Mouse (Mus musculus) limb, embryonic 13.5 days (tissue): ENCODE measurements around the gene Pde4d. TPM values are rescaled to one million over a fixed set of nuclear protein-coding genes. Genes with fewer than 3 reads are reported as not detected.

Source experiments
- ATAC-seq: fragments of 200-750 bp; cut with Nextera tagmentation; 2 replicates; pipeline ENCODE4 v1.8.0; 2017; ENCODE audit warnings: low read depth, moderate number of reproducible peaks, moderate TSS enrichment; ENCODE audit not compliant: low FRiP score
- H3K27ac ChIP-seq: fragments of 300-500 bp; sonication (generic); 2 replicates; pipeline ENCODE4 v1.5.1; 2015; ENCODE audit warnings: inconsistent platforms, mild to moderate bottlenecking, moderate library complexity
- H3K27me3 ChIP-seq: fragments of 300-500 bp; sonication (generic); 2 replicates; pipeline ENCODE4 v1.6.1; 2015; ENCODE audit warnings: mild to moderate bottlenecking, inconsistent platforms
- H3K36me3 ChIP-seq: fragments of 300-500 bp; sonication (generic); 2 replicates; pipeline ENCODE4 v1.6.1; 2015; ENCODE audit warnings: inconsistent platforms, mild to moderate bottlenecking, moderate library complexity
- H3K4me1 ChIP-seq: fragments of 300-500 bp; sonication (generic); 2 replicates; pipeline ENCODE4 v1.6.1; 2015; ENCODE audit warnings: inconsistent platforms
- H3K4me2 ChIP-seq: fragments of 300-500 bp; sonication (generic); replicated peaks from 2 replicates; pipeline ENCODE4 v1.6.1; 2015; ENCODE audit warnings: inconsistent platforms, mild to moderate bottlenecking, moderate library complexity
- H3K4me3 ChIP-seq: fragments of 300-500 bp; sonication (generic); 2 replicates; pipeline ENCODE4 v1.5.1; 2015; ENCODE audit warnings: moderate library complexity, mild to moderate bottlenecking, inconsistent platforms
- H3K9ac ChIP-seq: fragments of 300-500 bp; sonication (generic); 2 replicates; pipeline ENCODE4 v1.6.1; 2015; ENCODE audit warnings: mild to moderate bottlenecking, inconsistent platforms
- H3K9me3 ChIP-seq: fragments of 300-500 bp; sonication (generic); 2 replicates; pipeline ENCODE4 v1.6.1; 2016; ENCODE audit warnings: inconsistent platforms
- WGBS: fragments of 180-500 bp; shearing (Covaris S2); methylation state at CpG from one replicate; pipeline ENCODE4 v1.1.7; 2015; 5-methylcytosine and 5-hydroxymethylcytosine counted together
- polyA plus RNA-seq: library from polyadenylated mRNA; unstranded; fragments of >200 nt; fragmentation: Nextera tagmentation; extraction: Ambion mirVana; gene quantifications from 2 replicates; pipeline ENCODE4 v1.2.1, GENCODE M21; 2015

The Pde4d gene
- polyA plus RNA-seq, 1 experiment from 2014 or later: 22.3 TPM

GRCm38 (mm10) chr13:108860737-108861136, 411.0 kb downstream of the Pde4d start:
- H3K9ac ChIP-seq: no peak overlapping the region
- H3K27ac ChIP-seq: no peak overlapping the region
- no peaks in the 10 kb centered on the region for H3K36me3 ChIP-seq
- ATAC-seq: no peak
- H3K4me2 ChIP-seq: no peak overlapping the region
- H3K27me3 ChIP-seq: no peaks in the 10 kb centered on the region
- WGBS: 75% methylated on average over 7 of the region's 7 CpGs
- H3K4me1 ChIP-seq: no peaks in the 10 kb centered on the region
- H3K9me3 ChIP-seq: no peaks in the 10 kb centered on the region
- H3K4me3 ChIP-seq: no peak overlapping the region

- no peak overlapping the region for H3K4me2 ChIP-seq
- no peaks in the 10 kb centered on the region for H3K36me3 ChIP-seq
- WGBS: 90% methylated on average over 7 of the region's 7 CpGs
- H3K4me3 ChIP-seq: no peak overlapping the region
- no peaks in the 10 kb centered on the region for H3K4me1 ChIP-seq
- no peak for ATAC-seq
- no peaks in the 10 kb centered on the region for H3K9me3 ChIP-seq
- H3K27ac ChIP-seq: no peak overlapping the region
- no peak overlapping the region for H3K9ac ChIP-seq
- no peaks in the 10 kb centered on the region for H3K27me3 ChIP-seq
Measured at GRCm38 (mm10) chr13:108861707-108862106, 412.0 kb downstream of the Pde4d start.

- H3K4me1 ChIP-seq: no peaks in the 10 kb centered on the region
- H3K27ac ChIP-seq: no peak overlapping the region
- no peak for ATAC-seq
- 77% methylated on average over 5 of the region's 5 CpGs for WGBS
- H3K4me3 ChIP-seq: no peak overlapping the region
- no peak overlapping the region for H3K9ac ChIP-seq
- H3K4me2 ChIP-seq: no peak overlapping the region
- no peaks in the 10 kb centered on the region for H3K9me3 ChIP-seq
- no peaks in the 10 kb centered on the region for H3K36me3 ChIP-seq
- no peaks in the 10 kb centered on the region for H3K27me3 ChIP-seq
Measured at GRCm38 (mm10) chr13:108862173-108862572, 412.4 kb downstream of the Pde4d start.

GRCm38 (mm10) chr13:108900160-108900559, 450.4 kb downstream of the Pde4d start:
- H3K9ac ChIP-seq: no peak overlapping the region
- H3K4me3 ChIP-seq: no peak overlapping the region
- no peaks in the 10 kb centered on the region for H3K27me3 ChIP-seq
- H3K36me3 ChIP-seq: no peaks in the 10 kb centered on the region
- no peaks in the 10 kb centered on the region for H3K4me1 ChIP-seq
- WGBS: 88% methylated on average over 5 of the region's 5 CpGs
- H3K9me3 ChIP-seq: no peaks in the 10 kb centered on the region
- H3K27ac ChIP-seq: no peak overlapping the region
- H3K4me2 ChIP-seq: no peak overlapping the region
- no peak for ATAC-seq

- Histone ChIP-seq H3K4me2 (no peak overlapping the region), H3K4me1 (no peaks in the 10 kb centered on the region), H3K36me3 (no peaks in the 10 kb centered on the region), H3K4me3 (no peak overlapping the region), H3K27me3 (no peaks in the 10 kb centered on the region), H3K27ac (no peak overlapping the region), H3K9ac (no peak overlapping the region), H3K9me3 (no peaks in the 10 kb centered on the region)
- ATAC-seq: no peak
- WGBS: 47% methylated on average over 2 of the region's 2 CpGs
Measured at GRCm38 (mm10) chr13:108905121-108905520, 455.4 kb downstream of the Pde4d start.

GRCm38 (mm10) chr13:108909193-108909592, 459.4 kb downstream of the Pde4d start:
- Histone ChIP-seq H3K9me3 (no peaks in the 10 kb centered on the region), H3K27ac (no peak overlapping the region), H3K4me1 (no peaks in the 10 kb centered on the region), H3K4me3 (no peak overlapping the region), H3K36me3 (no peaks in the 10 kb centered on the region), H3K27me3 (no peaks in the 10 kb centered on the region), H3K4me2 (no peak overlapping the region), H3K9ac (no peak overlapping the region)
- 90% methylated on average over 2 of the region's 2 CpGs for WGBS
- ATAC-seq: no peak

- Histone ChIP-seq H3K4me1 (peaks cover 2% of the 10 kb centered on the region; the same call in 1 of the 2 replicates), H3K9ac (no peak overlapping the region), H3K4me3 (no peak overlapping the region), H3K36me3 (no peaks in the 10 kb centered on the region), H3K27me3 (no peaks in the 10 kb centered on the region), H3K4me2 (no peak overlapping the region), H3K9me3 (no peaks in the 10 kb centered on the region), H3K27ac (no peak overlapping the region)
- WGBS: 57% methylated on average over 3 of the region's 3 CpGs
- no peak for ATAC-seq
Measured at GRCm38 (mm10) chr13:108914626-108915025, 464.9 kb downstream of the Pde4d start.

GRCm38 (mm10) chr13:108921146-108921545, 471.4 kb downstream of the Pde4d start:
- Histone ChIP-seq H3K9me3 (no peaks in the 10 kb centered on the region), H3K36me3 (no peaks in the 10 kb centered on the region), H3K27me3 (no peaks in the 10 kb centered on the region), H3K4me1 (no peaks in the 10 kb centered on the region), H3K4me2 (no peak overlapping the region), H3K27ac (no peak overlapping the region), H3K9ac (no peak overlapping the region), H3K4me3 (no peak overlapping the region)
- WGBS: 69% methylated on average over 4 of the region's 4 CpGs
- ATAC-seq: no peak

- Histone ChIP-seq H3K27me3 (no peaks in the 10 kb centered on the region), H3K4me1 (no peaks in the 10 kb centered on the region), H3K27ac (no peak overlapping the region), H3K4me2 (no peak overlapping the region), H3K9me3 (no peaks in the 10 kb centered on the region), H3K36me3 (no peaks in the 10 kb centered on the region), H3K9ac (no peak overlapping the region), H3K4me3 (no peak overlapping the region)
- 88% methylated on average over 3 of the region's 3 CpGs for WGBS
- no peak for ATAC-seq
Measured at GRCm38 (mm10) chr13:108934854-108935253, 485.1 kb downstream of the Pde4d start.

- 55% methylated on average over 2 of the region's 2 CpGs for WGBS
- Histone ChIP-seq H3K4me1 (no peaks in the 10 kb centered on the region), H3K4me2 (no peak overlapping the region), H3K27me3 (no peaks in the 10 kb centered on the region), H3K27ac (no peak overlapping the region), H3K9me3 (peaks cover 5% of the 10 kb centered on the region; the same call in 1 of the 2 replicates), H3K9ac (no peak overlapping the region), H3K36me3 (no peaks in the 10 kb centered on the region), H3K4me3 (no peak overlapping the region)
- no peak for ATAC-seq
Measured at GRCm38 (mm10) chr13:108937272-108937671, 487.5 kb downstream of the Pde4d start.

- Histone ChIP-seq H3K9me3 (no peaks in the 10 kb centered on the region), H3K36me3 (no peaks in the 10 kb centered on the region), H3K27me3 (no peaks in the 10 kb centered on the region), H3K4me2 (no peak overlapping the region), H3K27ac (no peak overlapping the region), H3K9ac (no peak overlapping the region), H3K4me1 (no peaks in the 10 kb centered on the region), H3K4me3 (no peak overlapping the region)
- no peak for ATAC-seq
- WGBS: 92% methylated on average over 1 of the region's 1 CpGs
Measured at GRCm38 (mm10) chr13:108952911-108953310, 503.2 kb downstream of the Pde4d start.

- no peaks in the 10 kb centered on the region for H3K4me1 ChIP-seq
- H3K27me3 ChIP-seq: no peaks in the 10 kb centered on the region
- H3K27ac ChIP-seq: no peak overlapping the region
- no peak overlapping the region for H3K4me2 ChIP-seq
- WGBS: 76% methylated on average over 4 of the region's 4 CpGs
- no peak for ATAC-seq
- H3K9ac ChIP-seq: no peak overlapping the region
- H3K36me3 ChIP-seq: no peaks in the 10 kb centered on the region
- H3K9me3 ChIP-seq: no peaks in the 10 kb centered on the region
- no peak overlapping the region for H3K4me3 ChIP-seq
Measured at GRCm38 (mm10) chr13:108956059-108956458, 506.3 kb downstream of the Pde4d start.

- 82% methylated on average over 2 of the region's 2 CpGs for whole genome bisulfite sequencing
- Histone ChIP-seq H3K9ac (no peak overlapping the region), H3K4me3 (no peak overlapping the region), H3K9me3 (no peaks in the 10 kb centered on the region), H3K36me3 (no peaks in the 10 kb centered on the region), H3K27me3 (no peaks in the 10 kb centered on the region), H3K27ac (no peak overlapping the region), H3K4me2 (no peak overlapping the region), H3K4me1 (no peaks in the 10 kb centered on the region)
- no peak for ATAC-seq
Measured at GRCm38 (mm10) chr13:108964056-108964455, 514.3 kb downstream of the Pde4d start.
